Mouse (Mus musculus): ENCODE data around the gene Sectm1a. TPM values are rescaled to one million over a fixed set of nuclear protein-coding genes. Genes with fewer than 3 reads are reported as not detected.

Gene Sectm1a
- polyA plus RNA-seq, 1 experiment from 2014 or later: not detected

DNA sequence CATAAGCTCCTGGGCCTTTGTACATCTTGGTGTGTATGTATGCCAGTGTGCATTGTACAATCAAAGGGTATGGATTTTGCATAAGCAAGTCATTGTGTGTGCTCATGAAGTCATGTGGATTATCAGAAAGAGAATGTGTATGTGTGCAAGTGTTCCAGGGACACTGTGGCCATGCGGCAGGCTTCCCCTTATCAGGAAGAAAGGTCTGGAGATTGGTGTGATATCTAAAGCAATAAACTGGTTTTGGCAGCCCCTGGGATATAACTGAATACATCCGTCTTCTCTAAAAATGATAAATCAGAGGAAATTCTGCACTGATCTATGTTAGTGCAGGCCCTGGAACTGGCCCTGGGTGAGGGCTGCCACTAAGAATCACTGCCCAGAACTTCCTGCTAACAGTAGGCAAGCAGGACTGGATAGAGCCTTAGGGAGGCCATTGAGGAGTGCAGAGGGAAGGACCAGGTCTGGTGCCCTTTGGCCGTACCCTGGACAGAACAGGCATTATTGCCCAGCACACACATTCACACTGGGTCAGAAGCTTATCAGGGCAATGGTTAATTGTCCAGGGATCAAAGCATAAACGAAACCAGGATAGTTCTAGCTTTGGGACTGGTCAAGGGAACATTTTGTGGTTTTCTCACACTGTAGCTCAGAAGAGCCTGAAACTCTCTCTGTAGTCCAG is 20.2 kb upstream of the Sectm1a start:
- no peak overlapping the region for H3K4me3 ChIP-seq (ENCODE audit: low read depth, low read length)
- WGBS (ENCODE audit: insufficient replicate concordance): 69% methylated on average over 4 of the region's 4 CpGs
- ATAC-seq (replicated peaks; ENCODE audit: insufficient number of reproducible peaks, low FRiP score, low TSS enrichment): no peak
- H3K4me1 ChIP-seq (ENCODE audit: control insufficient read depth, insufficient read depth, low read length): no peaks in the 10 kb centered on the region
- no peak overlapping the region for H3K4me2 ChIP-seq
- H3K9me3 ChIP-seq (replicated peaks; ENCODE audit: control insufficient read depth, low read length): no peaks in the 10 kb centered on the region
- H3K27me3 ChIP-seq (ENCODE audit: control insufficient read depth, insufficient read depth, low read length): no peaks in the 10 kb centered on the region
- no peak overlapping the region for H3K9ac ChIP-seq (ENCODE audit: low read depth, low read length)
- H3K27ac ChIP-seq (ENCODE audit: low read depth, low read length): no peak overlapping the region
- no peaks in the 10 kb centered on the region for H3K36me3 ChIP-seq (ENCODE audit: control insufficient read depth, insufficient read depth, low read length)

DNA sequence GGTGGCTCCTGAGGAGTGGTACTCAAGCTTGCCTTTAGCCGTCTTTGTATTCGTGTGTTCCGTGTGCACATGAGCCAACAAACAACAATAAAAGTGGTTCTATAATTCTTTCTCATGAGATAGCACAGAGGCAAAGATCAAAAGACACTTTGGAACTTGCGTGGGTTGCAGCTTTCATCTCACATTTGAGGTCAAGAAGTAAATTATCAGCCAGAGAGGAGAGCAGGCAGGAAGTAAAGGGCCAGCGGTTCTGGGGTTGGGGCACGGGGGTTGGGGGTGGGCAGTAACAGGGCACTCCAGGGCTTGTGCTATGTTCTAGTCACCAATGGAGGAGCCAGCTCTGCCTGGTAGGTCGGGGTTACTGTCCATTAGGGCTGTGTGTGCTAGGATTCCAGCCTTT is 19.7 kb upstream of the Sectm1a start:
- Histone ChIP-seq H3K4me1 (ENCODE audit: control insufficient read depth, insufficient read depth, low read length) (no peaks in the 10 kb centered on the region), H3K9me3 (replicated peaks; ENCODE audit: control insufficient read depth, low read length) (no peaks in the 10 kb centered on the region), H3K9ac (ENCODE audit: low read depth, low read length) (no peak overlapping the region), H3K4me2 (no peak overlapping the region), H3K36me3 (ENCODE audit: control insufficient read depth, insufficient read depth, low read length) (no peaks in the 10 kb centered on the region), H3K27me3 (ENCODE audit: control insufficient read depth, insufficient read depth, low read length) (no peaks in the 10 kb centered on the region), H3K27ac (ENCODE audit: low read depth, low read length) (no peak overlapping the region), H3K4me3 (ENCODE audit: low read depth, low read length) (no peak overlapping the region)
- 56% methylated on average over 7 of the region's 7 CpGs for WGBS (ENCODE audit: insufficient replicate concordance)
- no peak for ATAC-seq (replicated peaks; ENCODE audit: insufficient number of reproducible peaks, low FRiP score, low TSS enrichment)

GRCm38 (mm10) chr11:121099762-121100161 is 18.7 kb upstream of the Sectm1a start:
- H3K36me3 ChIP-seq (ENCODE audit: control insufficient read depth, insufficient read depth, low read length): no peaks in the 10 kb centered on the region
- WGBS (ENCODE audit: insufficient replicate concordance): 65% methylated on average over 7 of the region's 7 CpGs
- no peaks in the 10 kb centered on the region for H3K27me3 ChIP-seq (ENCODE audit: control insufficient read depth, insufficient read depth, low read length)
- H3K9me3 ChIP-seq (replicated peaks; ENCODE audit: control insufficient read depth, low read length): no peaks in the 10 kb centered on the region
- H3K27ac ChIP-seq (ENCODE audit: low read depth, low read length): no peak overlapping the region
- no peak overlapping the region for H3K9ac ChIP-seq (ENCODE audit: low read depth, low read length)
- no peak overlapping the region for H3K4me3 ChIP-seq (ENCODE audit: low read depth, low read length)
- no peak overlapping the region for H3K4me2 ChIP-seq
- no peaks in the 10 kb centered on the region for H3K4me1 ChIP-seq (ENCODE audit: control insufficient read depth, insufficient read depth, low read length)
- ATAC-seq (replicated peaks; ENCODE audit: insufficient number of reproducible peaks, low FRiP score, low TSS enrichment): no peak

DNA sequence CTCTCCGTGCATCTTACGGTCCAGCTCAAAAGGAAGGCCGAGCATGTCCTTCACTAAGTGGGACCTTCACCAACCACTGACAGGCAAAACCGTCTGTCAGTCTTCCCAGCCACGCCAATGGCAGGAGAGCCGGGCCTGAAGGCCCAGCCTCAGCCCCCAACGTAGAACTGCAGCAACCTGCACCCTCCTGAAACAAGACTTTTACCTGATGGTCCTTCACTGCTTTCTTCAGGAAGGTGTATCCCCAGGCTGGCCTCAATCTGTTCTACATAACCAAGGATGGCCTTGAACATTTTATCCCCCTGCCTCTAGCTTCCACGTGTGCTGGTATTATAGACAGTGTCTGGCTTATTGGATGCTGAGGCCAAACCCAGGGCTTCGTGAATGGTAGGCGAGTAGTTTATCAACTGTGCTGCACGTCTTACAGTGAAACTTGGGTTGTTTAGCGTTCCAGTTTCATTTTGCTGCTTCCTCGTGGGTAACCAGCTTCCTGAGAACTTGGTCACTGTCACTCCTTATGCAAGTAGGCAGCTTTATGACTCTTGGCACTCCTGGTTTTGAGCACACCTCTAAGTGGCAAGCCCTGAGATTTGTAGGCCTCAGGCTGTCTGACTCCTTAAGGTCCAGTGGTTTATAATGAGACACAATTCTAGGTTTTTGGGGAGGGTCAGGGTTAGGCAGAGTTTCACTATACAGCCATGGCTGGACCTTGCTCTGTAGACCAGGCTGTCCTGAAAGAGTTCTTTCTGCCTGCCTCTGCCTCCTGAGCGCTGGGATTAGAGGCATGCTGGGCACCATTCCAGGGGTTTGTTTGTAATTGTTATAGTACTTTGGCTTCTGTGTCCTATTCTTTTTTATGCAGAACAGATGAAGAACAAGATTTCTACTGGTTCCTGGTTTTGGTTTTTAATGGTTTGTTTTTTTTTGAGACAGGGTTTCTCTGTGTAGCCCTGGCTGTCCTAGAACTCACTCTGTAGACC is 11.9 kb upstream of the Sectm1a start:
- H3K4me3 ChIP-seq (ENCODE audit: low read depth, low read length): no peak overlapping the region
- no peak for ATAC-seq (replicated peaks; ENCODE audit: insufficient number of reproducible peaks, low FRiP score, low TSS enrichment)
- H3K9ac ChIP-seq (ENCODE audit: low read depth, low read length): no peak overlapping the region
- WGBS (ENCODE audit: insufficient replicate concordance): 84% methylated on average over 14 of the region's 14 CpGs
- H3K36me3 ChIP-seq (ENCODE audit: control insufficient read depth, insufficient read depth, low read length): no peaks in the 10 kb centered on the region
- no peak overlapping the region for H3K27ac ChIP-seq (ENCODE audit: low read depth, low read length)
- no peak overlapping the region for H3K4me2 ChIP-seq
- no peaks in the 10 kb centered on the region for H3K27me3 ChIP-seq (ENCODE audit: control insufficient read depth, insufficient read depth, low read length)
- H3K4me1 ChIP-seq (ENCODE audit: control insufficient read depth, insufficient read depth, low read length): peaks cover 4% of the 10 kb centered on the region; the same call in 1 of the 2 replicates
- H3K9me3 ChIP-seq (replicated peaks; ENCODE audit: control insufficient read depth, low read length): no peaks in the 10 kb centered on the region

DNA sequence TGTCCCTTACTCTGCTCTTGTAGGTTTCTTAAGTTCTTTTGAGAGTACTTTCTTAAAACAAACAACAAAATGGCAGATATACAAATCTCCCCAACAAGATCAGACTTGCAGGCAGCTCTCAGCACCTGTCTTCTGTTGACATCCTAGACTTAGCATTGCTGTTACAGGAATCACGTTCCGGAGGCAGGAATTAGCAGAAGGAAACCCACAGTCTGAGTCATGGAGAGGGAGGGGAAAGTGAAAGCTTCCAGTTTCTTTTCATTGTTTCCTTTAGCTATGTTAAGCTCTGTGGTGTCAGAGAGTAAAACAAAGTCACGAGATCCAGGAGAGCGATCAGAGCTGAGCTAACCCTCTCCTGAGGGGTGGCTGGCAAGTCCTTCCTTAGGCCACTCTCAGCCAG is 9.9 kb upstream of the Sectm1a start:
- Histone ChIP-seq H3K4me3 (ENCODE audit: low read depth, low read length) (no peak overlapping the region), H3K27me3 (ENCODE audit: control insufficient read depth, insufficient read depth, low read length) (no peaks in the 10 kb centered on the region), H3K9ac (ENCODE audit: low read depth, low read length) (no peak overlapping the region), H3K27ac (ENCODE audit: low read depth, low read length) (no peak overlapping the region), H3K36me3 (ENCODE audit: control insufficient read depth, insufficient read depth, low read length) (no peaks in the 10 kb centered on the region), H3K4me1 (ENCODE audit: control insufficient read depth, insufficient read depth, low read length) (peaks cover 4% of the 10 kb centered on the region; the same call in 1 of the 2 replicates), H3K4me2 (no peak overlapping the region), H3K9me3 (replicated peaks; ENCODE audit: control insufficient read depth, low read length) (no peaks in the 10 kb centered on the region)
- no peak for ATAC-seq (replicated peaks; ENCODE audit: insufficient number of reproducible peaks, low FRiP score, low TSS enrichment)
- 41% methylated on average over 4 of the region's 4 CpGs for WGBS (ENCODE audit: insufficient replicate concordance)

- H3K36me3 ChIP-seq (ENCODE audit: control insufficient read depth, insufficient read depth, low read length): no peaks in the 10 kb centered on the region
- no peak overlapping the region for H3K4me2 ChIP-seq
- no peak overlapping the region for H3K4me3 ChIP-seq (ENCODE audit: low read depth, low read length)
- no peak overlapping the region for H3K27ac ChIP-seq (ENCODE audit: low read depth, low read length)
- H3K9ac ChIP-seq (ENCODE audit: low read depth, low read length): no peak overlapping the region
- WGBS (ENCODE audit: insufficient replicate concordance): 69% methylated on average over 2 of the region's 2 CpGs
- H3K9me3 ChIP-seq (replicated peaks; ENCODE audit: control insufficient read depth, low read length): no peaks in the 10 kb centered on the region
- no peaks in the 10 kb centered on the region for H3K27me3 ChIP-seq (ENCODE audit: control insufficient read depth, insufficient read depth, low read length)
- no peak for ATAC-seq (replicated peaks; ENCODE audit: insufficient number of reproducible peaks, low FRiP score, low TSS enrichment)
- peaks cover 4% of the 10 kb centered on the region; the same call in 1 of the 2 replicates for H3K4me1 ChIP-seq (ENCODE audit: control insufficient read depth, insufficient read depth, low read length)
Observed at GRCm38 (mm10) chr11:121089756-121090546, 8.9 kb upstream of the Sectm1a start.

GRCm38 (mm10) chr11:121088997-121089396 is 8.0 kb upstream of the Sectm1a start:
- no peaks in the 10 kb centered on the region for H3K9me3 ChIP-seq (replicated peaks; ENCODE audit: control insufficient read depth, low read length)
- ATAC-seq (replicated peaks; ENCODE audit: insufficient number of reproducible peaks, low FRiP score, low TSS enrichment): no peak
- no peaks in the 10 kb centered on the region for H3K36me3 ChIP-seq (ENCODE audit: control insufficient read depth, insufficient read depth, low read length)
- WGBS (ENCODE audit: insufficient replicate concordance): 39% methylated on average over 6 of the region's 6 CpGs
- H3K27me3 ChIP-seq (ENCODE audit: control insufficient read depth, insufficient read depth, low read length): no peaks in the 10 kb centered on the region
- H3K4me2 ChIP-seq: no peak overlapping the region
- H3K27ac ChIP-seq (ENCODE audit: low read depth, low read length): no peak overlapping the region
- H3K9ac ChIP-seq (ENCODE audit: low read depth, low read length): no peak overlapping the region
- H3K4me1 ChIP-seq (ENCODE audit: control insufficient read depth, insufficient read depth, low read length): peaks cover 4% of the 10 kb centered on the region; the same call in 1 of the 2 replicates
- H3K4me3 ChIP-seq (ENCODE audit: low read depth, low read length): no peak overlapping the region

DNA sequence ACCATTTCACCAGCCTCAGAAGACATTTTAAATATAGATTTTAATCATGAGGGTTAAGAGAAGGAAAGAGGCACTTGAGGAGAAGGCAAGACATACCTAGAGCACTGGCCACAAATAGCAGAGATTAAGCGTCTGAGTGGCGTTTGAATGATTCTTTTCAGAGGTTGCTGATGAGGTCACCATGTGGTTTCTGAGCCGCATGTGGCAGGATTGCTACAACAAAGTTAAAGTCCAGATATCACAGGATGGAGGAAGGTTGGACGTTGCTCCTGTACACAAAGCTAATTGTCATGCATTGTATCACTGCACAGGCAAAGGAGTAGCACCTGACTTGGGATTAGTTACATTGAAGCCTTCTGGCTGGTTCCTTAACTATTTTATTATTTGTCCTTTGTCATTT is 5.3 kb upstream of the Sectm1a start:
- WGBS (ENCODE audit: insufficient replicate concordance): 32% methylated on average over 4 of the region's 4 CpGs
- ATAC-seq (replicated peaks; ENCODE audit: insufficient number of reproducible peaks, low FRiP score, low TSS enrichment): no peak
- Histone ChIP-seq H3K9ac (ENCODE audit: low read depth, low read length) (no peak overlapping the region), H3K4me1 (ENCODE audit: control insufficient read depth, insufficient read depth, low read length) (peaks cover 4% of the 10 kb centered on the region; the same call in 1 of the 2 replicates), H3K4me2 (no peak overlapping the region), H3K4me3 (ENCODE audit: low read depth, low read length) (no peak overlapping the region), H3K27me3 (ENCODE audit: control insufficient read depth, insufficient read depth, low read length) (peaks cover 3% of the 10 kb centered on the region; the same call in 1 of the 2 replicates), H3K9me3 (replicated peaks; ENCODE audit: control insufficient read depth, low read length) (no peaks in the 10 kb centered on the region), H3K36me3 (ENCODE audit: control insufficient read depth, insufficient read depth, low read length) (no peaks in the 10 kb centered on the region), H3K27ac (ENCODE audit: low read depth, low read length) (no peak overlapping the region)

All from heart, embryonic 11.5 days (tissue).